Mouse (Mus musculus): ENCODE data around the gene Itga6.

GRCm38 (mm10) chr2:71787591-71788460 is 42.4 kb downstream of the Itga6 start:
- TF ChIP-seq CTCF (IDR thresholded peaks at IDR 0.05; ENCODE audit: low read depth, low read length) = no peak
- no peak for TF ChIP-seq EP300 (IDR thresholded peaks at IDR 0.05; ENCODE audit: insufficient read depth, low read depth, low read length)
